Comparison of ENCODE assay signal across 22 mouse cellular contexts in genomic region chr2:93665472-93665871, GRCm38 (mm10). TPM values are rescaled to one million over a fixed set of nuclear protein-coding genes. Genes with fewer than 3 reads are reported as not detected.
"Had no signal": no experiment of that assay in that cellular context is flagged by ENCODE, and none has a peak within 500 bp of the region (broad histone marks: within the 10 kb centered on the region; RNA-seq: fewer than 3 reads in every experiment).

No protein-coding gene starts in this region.

- H3K4me1 ChIP-seq: liver, embryonic 15.5 days had no signal

- ATAC-seq: hindbrain, postnatal 0 days; intestine, embryonic 16.5 days; liver, postnatal 0 days had no signal

- H3K9me3 ChIP-seq: heart, embryonic 13.5 days; heart, embryonic 15.5 days; hindbrain, embryonic 13.5 days; hindbrain, embryonic 15.5 days; kidney, embryonic 15.5 days; limb, embryonic 10.5 days; limb, embryonic 12.5 days; liver, embryonic 13.5 days; liver, embryonic 15.5 days had no signal

- H3K27me3 ChIP-seq: heart, embryonic 15.5 days; liver, embryonic 13.5 days; liver, embryonic 15.5 days had no signal

- H3K4me3 ChIP-seq: heart, adult 2 months; heart, embryonic 13.5 days; heart, embryonic 15.5 days; hindbrain, embryonic 13.5 days; hindbrain, embryonic 15.5 days; kidney, embryonic 15.5 days; layer of hippocampus, adult 2 months; left cerebral cortex, adult 2 months; limb, embryonic 10.5 days; limb, embryonic 12.5 days; liver, embryonic 13.5 days; liver, embryonic 15.5 days had no signal

- DNase-seq: kidney, postnatal 4 days; liver; liver, embryonic 13.5 days; liver, postnatal 0 days had no signal

- H3K36me3 ChIP-seq: heart, embryonic 13.5 days; heart, embryonic 15.5 days; hindbrain, embryonic 13.5 days; hindbrain, embryonic 15.5 days; kidney, embryonic 15.5 days; liver, embryonic 13.5 days; liver, embryonic 15.5 days had no signal

- H3K4me2 ChIP-seq: heart, embryonic 11.5 days; heart, embryonic 13.5 days; heart, embryonic 15.5 days; hindbrain, embryonic 13.5 days; hindbrain, embryonic 15.5 days; kidney, embryonic 15.5 days; limb, embryonic 12.5 days; liver, embryonic 11.5 days; liver, embryonic 13.5 days; liver, embryonic 15.5 days had no signal

- H3K9ac ChIP-seq: heart, embryonic 13.5 days; heart, embryonic 15.5 days; hindbrain, embryonic 13.5 days; hindbrain, embryonic 15.5 days; kidney, embryonic 15.5 days; limb, embryonic 12.5 days; liver, embryonic 13.5 days; liver, embryonic 15.5 days; liver, postnatal 0 days had no signal

- H3K27ac ChIP-seq: heart, adult 2 months; heart, embryonic 13.5 days; heart, embryonic 15.5 days; hindbrain, embryonic 13.5 days; hindbrain, embryonic 15.5 days; hindbrain, postnatal 0 days; kidney, embryonic 15.5 days; kidney, postnatal 0 days; layer of hippocampus, adult 2 months; left cerebral cortex, adult 2 months; limb, embryonic 10.5 days; limb, embryonic 12.5 days; liver, embryonic 13.5 days; liver, embryonic 15.5 days had no signal

RNA-seq across cellular contexts. Expression of gene Alx4, which starts 23.3 kb away (rescaled TPM):
- total RNA-seq: hematopoietic stem cell, adult 5-6 weeks had no signal
- polyA plus RNA-seq: heart, postnatal 0 days; liver, postnatal 0 days had no signal
